In genomic region chr11:101615380-101615779, GRCm38 (mm10) we compare ENCODE assay signal across 26 mouse cellular contexts. TPM values are rescaled to one million over a fixed set of nuclear protein-coding genes. Genes with fewer than 3 reads are reported as not detected.
DNase-seq lines count a peak whose midpoint lies in the region; ATAC-seq and TF ChIP-seq lines count a peak whose summit lies in the region.
"Had no signal": no experiment of that assay in that cellular context is flagged by ENCODE, and none has a peak within 500 bp of the region (broad histone marks: within the 10 kb centered on the region; RNA-seq: fewer than 3 reads in every experiment).

No protein-coding gene starts in this region.

- peak; percentile 43 for DNase-seq in c-Kit-positive CD71-positive TER-119-positive erythroid progenitor cells, embryonic 14.5 days (ENCODE audit: low spot score)
- no peak for DNase-seq in liver, embryonic 13.5 days
- DNase-seq in liver, postnatal 0 days, result no peak
- no peak for DNase-seq in layer of hippocampus, postnatal 10 days (ENCODE audit: low spot score in 2 of 2)
- no peak for DNase-seq in yolk sac, embryonic 10.5 days (ENCODE audit: low spot score)
- DNase-seq in adrenal gland, adult 8-10 months, result no peak
- DNase-seq: adrenal gland, postnatal 25 days; cerebellum, adult 2 months; cerebellum, postnatal 10 days; embryo, embryonic 11 days; forebrain, postnatal 0 days; gastrocnemius, postnatal 14 days; heart, adult 2 months; heart, postnatal 14 days had no signal

- no peaks in the 10 kb centered on the region for H3K9me3 ChIP-seq in liver, embryonic 13.5 days (replicated peaks)
- H3K9me3 ChIP-seq in liver, postnatal 0 days (ENCODE audit: low read length), result no peaks in the 10 kb centered on the region
- H3K9me3 ChIP-seq: embryonic facial prominence, embryonic 15.5 days; forebrain, embryonic 13.5 days; heart, embryonic 15.5 days had no signal

- ATAC-seq in erythroid progenitor cell, adult 5-6 weeks (replicated peaks; ENCODE audit: low FRiP score, poor library complexity, severe bottlenecking), result peak; percentile 78
- ATAC-seq in liver, embryonic 13.5 days (ENCODE audit: low read depth), result peak; percentile 83
- ATAC-seq in liver, postnatal 0 days, result peak; percentile 29; the same call in 1 of the 2 replicates
- ATAC-seq: forebrain, embryonic 13.5 days; forebrain, postnatal 0 days had no signal

- 0 out of 2 replicates have a peak overlapping the region, but pooled peaks have one; percentile 12 for H3K9ac ChIP-seq in liver, embryonic 13.5 days
- H3K9ac ChIP-seq in liver, postnatal 0 days (replicated peaks), result no peak overlapping the region
- H3K9ac ChIP-seq: embryonic facial prominence, embryonic 15.5 days; forebrain, embryonic 13.5 days; forebrain, postnatal 0 days; heart, embryonic 15.5 days; hindbrain, embryonic 14.5 days had no signal

- H3K4me3 ChIP-seq in liver, embryonic 13.5 days (replicated peaks), result no peak overlapping the region
- H3K4me3 ChIP-seq in liver, postnatal 0 days (ENCODE audit: low read depth, low read length), result no peak overlapping the region
- H3K4me3 ChIP-seq: embryonic facial prominence, embryonic 15.5 days; forebrain, embryonic 13.5 days; heart, adult 2 months; heart, embryonic 15.5 days had no signal

- H3K36me3 ChIP-seq in liver, embryonic 13.5 days, result no peaks in the 10 kb centered on the region
- no peaks in the 10 kb centered on the region for H3K36me3 ChIP-seq in liver, postnatal 0 days (replicated peaks; ENCODE audit: insufficient read depth, low read length)
- H3K36me3 ChIP-seq: embryonic facial prominence, embryonic 15.5 days; heart, embryonic 15.5 days had no signal

- 27% methylated on average over 6 of the region's 6 CpGs for WGBS in liver, embryonic 13.5 days (ENCODE audit: insufficient replicate concordance)
- 53% methylated on average over 6 of the region's 6 CpGs for WGBS in liver, postnatal 0 days (ENCODE audit: insufficient replicate concordance)

- TF ChIP-seq CTCF in liver, postnatal 0 days (IDR thresholded peaks at IDR 0.05; ENCODE audit: low read depth), result no peak

- peak overlapping the region; percentile 51 for H3K27ac ChIP-seq in liver, embryonic 13.5 days
- no peak overlapping the region for H3K27ac ChIP-seq in liver, postnatal 0 days (ENCODE audit: low read depth)
- H3K27ac ChIP-seq: embryonic facial prominence, embryonic 15.5 days; heart, adult 2 months; heart, embryonic 15.5 days; hindbrain, embryonic 14.5 days had no signal

- H3K4me2 ChIP-seq in liver, embryonic 13.5 days, result peak overlapping the region; percentile 38
- H3K4me2 ChIP-seq in liver, postnatal 0 days (ENCODE audit: low read depth, low read length), result no peak overlapping the region
- H3K4me2 ChIP-seq: embryonic facial prominence, embryonic 15.5 days; forebrain, embryonic 13.5 days; heart, embryonic 11.5 days; heart, embryonic 15.5 days; hindbrain, embryonic 14.5 days had no signal

- no peak for TF ChIP-seq EP300 in liver, postnatal 0 days (IDR thresholded peaks at IDR 0.05; ENCODE audit: low read depth)

- no peaks in the 10 kb centered on the region for H3K27me3 ChIP-seq in liver, embryonic 13.5 days
- H3K27me3 ChIP-seq in liver, postnatal 0 days (ENCODE audit: insufficient read depth, low read length), result peaks cover 7% of the 10 kb centered on the region; the same call in 1 of the 2 replicates
- H3K27me3 ChIP-seq: embryonic facial prominence, embryonic 15.5 days; forebrain, embryonic 13.5 days; heart, embryonic 15.5 days had no signal

- peaks cover 56% of the 10 kb centered on the region for H3K4me1 ChIP-seq in liver, embryonic 13.5 days (replicated peaks)
- H3K4me1 ChIP-seq in liver, postnatal 0 days (ENCODE audit: insufficient read depth), result peaks cover 4% of the 10 kb centered on the region; the same call in 1 of the 2 replicates

RNA-seq across cellular contexts. Expression of gene Rdm1, which starts 11.6 kb away (rescaled TPM):
- 81.1 and 91.4 TPM in 2 replicates for total RNA-seq in erythroid progenitor cell, adult 5-6 weeks (2015; ENCODE audit: low replicate concordance)
- total RNA-seq in erythroid progenitor cell, adult 5-6 weeks (2017; ENCODE audit: low replicate concordance), result 34.5 and 43.0 TPM in 2 replicates
- 8.3 and 8.6 TPM in 2 replicates for polyA plus RNA-seq in liver, embryonic 13.5 days (2015; fragmentation: Nextera tagmentation; extraction: Ambion mirVana)
- 7.4 and 8.4 TPM in 2 replicates for polyA plus RNA-seq in liver, postnatal 0 days (2015; fragmentation: Nextera tagmentation; extraction: Ambion mirVana)
- total RNA-seq in layer of hippocampus, postnatal 10 days (2021), result 1 to 10 TPM; 4.2 to 7.7 TPM
- 10 to 100 TPM; 30.5 to 45.6 (median 33.6) TPM for total RNA-seq in adrenal gland, adult 8-10 months (2022)

RNA-seq across cellular contexts. Expression of gene Gm11634, which starts 16.3 kb away (rescaled TPM):
- total RNA-seq in erythroid progenitor cell, adult 5-6 weeks (2015; ENCODE audit: low replicate concordance), result not detected in 2 replicates
- total RNA-seq in erythroid progenitor cell, adult 5-6 weeks (2017; ENCODE audit: low replicate concordance), result not detected in 2 replicates
- polyA plus RNA-seq in liver, embryonic 13.5 days (2015; fragmentation: Nextera tagmentation; extraction: Ambion mirVana), result not detected in 2 replicates
- not detected in 2 replicates for polyA plus RNA-seq in liver, postnatal 0 days (2015; fragmentation: Nextera tagmentation; extraction: Ambion mirVana)
- total RNA-seq in layer of hippocampus, postnatal 10 days (2021), result not detected
- total RNA-seq in adrenal gland, adult 8-10 months (2022), result not detected
- total RNA-seq: adrenal gland, postnatal 25 days; common myeloid progenitor, adult 5-6 weeks; forebrain, postnatal 0 days; gastrocnemius, adult 18-20 months; gastrocnemius, postnatal 14 days; heart, adult 2 months; heart, postnatal 14 days; hematopoietic stem cell, adult 5-6 weeks; MEL had no signal
- polyA plus RNA-seq: C2C12; cerebellum, adult 2 months; embryonic facial prominence, embryonic 11.5 days; embryonic facial prominence, embryonic 15.5 days; forebrain, embryonic 13.5 days; forebrain, postnatal 0 days; heart, adult 2 months; heart, embryonic 11.5 days; heart, embryonic 15.5 days; hindbrain, embryonic 14.5 days had no signal

RNA-seq across cellular contexts. Expression of gene Tmem106a, which starts 33.3 kb away (rescaled TPM):
- 13.7 and 22.2 TPM in 2 replicates for total RNA-seq in erythroid progenitor cell, adult 5-6 weeks (2015; ENCODE audit: low replicate concordance)
- total RNA-seq in erythroid progenitor cell, adult 5-6 weeks (2017; ENCODE audit: low replicate concordance), result 2.6 and 3.0 TPM in 2 replicates
- polyA plus RNA-seq in liver, embryonic 13.5 days (2015; fragmentation: Nextera tagmentation; extraction: Ambion mirVana), result 5.5 and 5.7 TPM in 2 replicates
- 10.8 and 11.2 TPM in 2 replicates for polyA plus RNA-seq in liver, postnatal 0 days (2015; fragmentation: Nextera tagmentation; extraction: Ambion mirVana)
- 1 to 10 TPM; 2.7 to 3.6 TPM for total RNA-seq in layer of hippocampus, postnatal 10 days (2021)
- 10 to 100 TPM; 12.6 to 23.8 (median 18.7) TPM for total RNA-seq in adrenal gland, adult 8-10 months (2022)

RNA-seq across cellular contexts. Expression of gene Arl4d, which starts 50.0 kb away (rescaled TPM):
- not detected in 2 replicates for total RNA-seq in erythroid progenitor cell, adult 5-6 weeks (2015; ENCODE audit: low replicate concordance)
- 1.0 and 1.5 TPM in 2 replicates for total RNA-seq in erythroid progenitor cell, adult 5-6 weeks (2017; ENCODE audit: low replicate concordance)
- 1.1 TPM in 2 replicates for polyA plus RNA-seq in liver, embryonic 13.5 days (2015; fragmentation: Nextera tagmentation; extraction: Ambion mirVana)
- 3.4 and 4.1 TPM in 2 replicates for polyA plus RNA-seq in liver, postnatal 0 days (2015; fragmentation: Nextera tagmentation; extraction: Ambion mirVana)
- total RNA-seq in layer of hippocampus, postnatal 10 days (2021), result 10 to 100 TPM; 12.1 to 13.3 TPM
- 10 to 100 TPM; 12.5 to 22.1 (median 16.4) TPM for total RNA-seq in adrenal gland, adult 8-10 months (2022)

Comparison
In these comparisons a context has a peak if more than half of its experiments do, and no peak if none do; other contexts are left out.
1. ATAC-seq: peak in every context shown above with its lines; median percentile 83 in liver, embryonic 13.5 days; 78 in erythroid progenitor cell, adult 5-6 weeks; 29 in liver, postnatal 0 days.